Mouse (Mus musculus) testis, postnatal 14 days (tissue): ENCODE results near the gene Pdk1.
"Not testable (repeated sequence)": the region's sequence is repeated elsewhere in the genome, so short reads cannot be mapped to it uniquely, and the experiment has no call there.

Source experiments
- DNase-seq: peaks from one replicate; pipeline ENCODE4 v3.0.0; 2021; ENCODE audit warnings: low spot score

Pdk1 gene

DNA sequence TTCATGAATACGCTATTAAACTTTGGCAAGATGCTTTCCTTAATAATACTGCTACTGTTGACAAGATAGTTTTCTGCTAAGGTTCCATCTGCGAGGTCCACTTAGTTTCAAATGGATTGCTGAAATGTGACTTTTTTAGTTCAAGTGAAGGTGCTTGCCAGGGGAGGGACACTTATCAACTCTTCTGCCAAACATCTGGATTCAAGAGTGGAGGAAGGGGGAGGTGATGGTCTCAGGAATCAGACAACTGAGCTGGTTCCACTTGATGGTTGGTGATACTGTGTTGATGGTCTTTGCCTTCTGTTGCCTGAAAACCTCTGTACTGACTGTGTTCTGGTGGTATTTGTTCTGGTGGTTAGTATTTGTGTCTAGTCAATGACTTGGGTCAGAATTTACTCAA is 1.4 kb downstream of the Pdk1 start:
- no peak for DNase-seq

DNA sequence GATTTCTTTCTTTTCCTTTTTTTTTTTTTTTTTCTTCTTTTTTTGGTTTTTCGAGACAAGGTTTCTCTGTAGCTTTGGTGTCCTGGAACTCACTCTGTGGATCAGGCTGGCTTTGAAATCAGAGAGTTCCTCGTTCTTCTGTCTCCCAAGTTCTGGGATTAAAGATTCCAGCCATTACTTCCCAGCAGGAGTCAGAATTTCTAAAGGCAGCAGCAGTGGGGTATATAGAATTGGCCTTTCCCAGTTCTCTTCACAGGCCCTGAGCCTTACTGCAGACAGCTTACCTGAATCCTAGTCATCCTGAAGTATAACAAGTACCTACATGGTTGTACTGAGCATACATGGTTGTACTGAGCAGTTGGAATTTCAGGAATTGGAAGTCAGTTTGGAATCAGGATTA is 1.8 kb downstream of the Pdk1 start:
- DNase-seq: no peak

DNA sequence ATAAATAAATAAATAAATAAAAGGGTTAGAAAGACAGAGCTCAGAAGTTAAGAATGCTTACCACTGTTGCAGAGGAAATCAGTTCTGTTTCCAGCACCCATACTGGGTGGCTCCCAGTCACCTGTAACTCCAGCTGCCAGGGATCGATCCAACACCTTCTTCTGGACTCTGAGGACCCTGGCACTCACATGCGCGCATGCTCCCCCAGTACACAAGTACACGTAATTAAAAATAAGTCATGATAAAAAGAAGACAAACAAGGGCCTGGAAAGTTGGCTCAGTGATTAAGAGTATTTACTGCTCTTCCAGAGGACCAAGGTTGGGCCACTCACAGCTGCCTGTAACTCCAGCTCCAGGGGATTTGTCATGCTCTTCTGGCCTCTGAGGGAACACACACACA is 4.8 kb downstream of the Pdk1 start:
- no peak for DNase-seq

DNA sequence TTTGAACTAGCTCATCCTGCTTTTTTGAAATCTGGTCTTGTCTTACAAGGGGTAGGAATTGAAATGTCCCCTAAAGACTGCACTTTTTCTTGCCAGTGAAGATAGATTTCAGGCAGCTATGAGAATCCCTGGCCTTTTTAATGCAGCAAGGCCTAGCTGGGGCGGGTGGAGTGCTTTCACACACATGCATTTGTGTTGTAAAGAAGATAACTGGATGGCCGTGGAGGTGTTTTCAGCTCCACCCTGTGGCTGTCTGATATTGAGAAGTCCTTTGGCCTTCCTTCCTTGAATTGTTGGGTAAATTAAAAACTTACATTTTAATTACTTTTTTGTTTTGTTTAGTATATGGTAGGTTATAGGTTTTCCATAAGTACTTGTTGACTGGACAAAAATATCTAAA is 5.4 kb downstream of the Pdk1 start:
- DNase-seq: no peak

DNA sequence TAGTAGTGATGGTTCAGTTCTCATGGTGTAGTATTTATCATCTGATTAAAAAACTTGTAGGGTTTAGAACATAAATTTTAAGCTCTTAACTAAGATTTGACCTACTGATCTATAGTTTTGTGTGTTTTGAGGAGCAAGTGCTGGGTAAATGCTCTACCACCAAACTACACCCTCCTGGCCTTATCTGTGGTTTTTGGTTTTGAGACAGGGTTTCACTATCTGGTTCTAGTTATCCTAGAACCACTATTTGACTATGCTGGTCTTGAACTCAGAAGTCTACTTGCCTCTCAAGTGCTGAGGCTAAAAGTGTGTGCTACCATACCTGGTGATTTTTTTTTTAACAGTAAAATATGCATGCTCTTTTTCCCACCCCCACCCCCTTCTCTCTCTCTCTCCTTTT is 5.9 kb downstream of the Pdk1 start:
- DNase-seq: no peak

DNA sequence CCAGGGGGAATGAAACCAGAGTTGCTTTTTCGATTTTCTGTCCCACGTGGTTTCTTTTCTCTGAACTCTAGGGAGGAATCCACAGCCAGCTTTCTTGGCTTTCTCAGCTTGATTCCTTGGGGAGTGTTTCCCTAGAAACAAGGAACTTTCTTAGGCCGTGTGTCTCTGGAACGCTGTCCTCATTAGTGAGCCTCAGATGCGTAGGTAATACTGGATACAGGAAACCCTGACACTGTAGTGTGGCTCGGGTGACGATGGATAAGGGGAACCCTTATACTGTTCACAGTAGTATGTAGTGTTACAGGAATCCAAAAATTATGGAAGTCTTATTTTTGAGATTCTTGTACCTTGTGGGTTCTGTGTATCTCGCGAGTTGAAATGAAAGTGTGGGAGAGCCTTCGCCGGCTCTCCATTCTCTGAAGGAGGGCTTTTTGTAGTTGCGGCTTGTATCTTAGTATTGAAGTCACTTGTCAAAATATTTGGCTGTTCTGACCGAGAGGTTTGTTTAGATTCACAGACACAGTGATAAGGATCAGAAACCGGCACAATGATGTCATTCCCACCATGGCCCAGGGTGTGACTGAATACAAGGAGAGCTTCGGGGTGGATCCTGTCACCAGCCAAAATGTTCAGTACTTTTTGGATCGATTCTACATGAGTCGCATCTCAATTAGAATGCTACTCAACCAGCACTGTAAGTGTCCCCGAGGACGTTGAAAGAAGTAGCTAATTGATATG is 10.1 kb downstream of the Pdk1 start:
- DNase-seq: no peak

DNA sequence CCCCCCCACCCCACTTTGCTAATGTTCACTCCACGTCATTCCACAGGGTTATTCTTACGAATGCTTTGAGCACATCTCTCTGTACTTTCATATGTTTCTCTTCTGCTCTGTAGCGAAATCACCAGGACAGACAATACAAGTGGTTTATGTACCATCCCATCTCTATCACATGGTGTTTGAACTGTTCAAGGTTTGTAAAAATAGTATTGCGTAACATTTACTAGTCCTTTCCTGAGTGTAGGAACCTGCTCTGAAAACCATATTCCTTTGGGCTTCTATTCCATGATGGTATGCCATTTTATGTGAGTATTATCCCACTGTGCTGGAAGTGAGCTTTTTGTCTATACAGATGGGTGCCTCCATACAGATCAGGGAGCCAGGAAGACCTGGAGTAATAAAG is 14.2 kb downstream of the Pdk1 start:
- DNase-seq: no peak

DNA sequence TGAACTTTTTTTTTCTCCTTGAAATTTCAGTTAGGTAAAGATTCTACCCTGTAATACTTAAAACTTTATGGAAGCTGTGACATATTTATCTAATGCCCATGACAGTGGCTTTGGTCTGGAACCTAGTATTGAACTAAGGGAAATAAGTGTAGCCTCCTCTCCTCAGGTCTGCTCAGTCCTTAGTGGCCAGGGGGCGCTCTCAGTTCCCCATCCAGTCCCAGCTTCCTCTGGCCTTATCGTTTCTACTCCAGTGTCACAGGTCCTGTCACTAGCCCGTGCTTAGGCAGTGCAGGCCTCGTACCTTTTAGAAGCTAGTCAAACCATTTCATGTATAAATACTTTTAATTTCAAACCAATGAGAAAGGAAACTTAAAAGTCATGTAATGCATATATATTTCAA is 15.4 kb downstream of the Pdk1 start:
- DNase-seq: no peak

DNA sequence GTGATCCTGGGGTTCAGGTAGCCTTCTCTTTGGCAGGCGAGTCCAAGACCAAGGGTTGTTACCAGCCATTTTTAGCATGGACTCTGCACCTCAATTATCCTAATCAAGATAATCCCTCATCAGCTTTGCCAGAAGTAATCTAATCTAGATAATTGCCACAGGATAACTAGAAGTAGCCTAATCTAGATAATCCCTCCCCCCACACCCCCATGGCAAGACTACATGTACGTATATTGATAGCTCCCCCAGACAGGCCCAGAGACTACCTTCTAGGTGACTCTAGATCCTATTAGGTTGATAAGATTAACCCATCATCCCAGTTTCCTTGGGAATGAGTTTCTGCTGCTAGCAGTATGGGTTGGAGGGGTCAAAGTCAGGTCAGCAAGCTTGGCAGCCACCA is 18.5 kb downstream of the Pdk1 start:
- no peak for DNase-seq

DNA sequence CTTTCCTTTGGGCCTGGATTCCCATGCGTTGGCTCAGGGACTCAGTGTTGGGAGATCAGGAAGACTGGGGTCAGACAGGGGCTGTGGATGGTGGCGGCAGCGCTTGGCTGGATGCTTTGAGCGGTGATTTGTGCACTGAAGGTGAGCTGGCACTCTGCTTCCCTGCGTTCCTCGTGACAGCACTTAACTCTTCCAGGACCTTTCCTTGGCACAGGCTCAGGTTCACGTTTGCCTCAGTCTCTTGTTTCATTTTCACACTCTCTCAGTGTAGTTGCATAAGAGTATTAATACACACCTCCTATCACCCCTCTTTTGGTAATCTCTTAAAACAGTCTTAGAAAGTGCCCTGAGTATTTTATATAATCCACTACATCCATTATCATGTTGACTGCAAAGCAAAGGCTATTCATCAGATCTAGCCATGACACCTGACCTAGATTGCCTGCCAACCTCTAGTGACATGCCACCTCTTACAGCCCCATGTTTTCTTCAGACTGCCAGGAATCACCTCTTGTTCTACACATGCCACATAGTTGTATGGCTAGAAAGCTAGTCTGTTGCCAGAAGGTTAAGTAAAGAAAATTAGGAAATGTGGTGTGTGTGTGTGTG is 19.8 kb downstream of the Pdk1 start:
- no peak for DNase-seq

DNA sequence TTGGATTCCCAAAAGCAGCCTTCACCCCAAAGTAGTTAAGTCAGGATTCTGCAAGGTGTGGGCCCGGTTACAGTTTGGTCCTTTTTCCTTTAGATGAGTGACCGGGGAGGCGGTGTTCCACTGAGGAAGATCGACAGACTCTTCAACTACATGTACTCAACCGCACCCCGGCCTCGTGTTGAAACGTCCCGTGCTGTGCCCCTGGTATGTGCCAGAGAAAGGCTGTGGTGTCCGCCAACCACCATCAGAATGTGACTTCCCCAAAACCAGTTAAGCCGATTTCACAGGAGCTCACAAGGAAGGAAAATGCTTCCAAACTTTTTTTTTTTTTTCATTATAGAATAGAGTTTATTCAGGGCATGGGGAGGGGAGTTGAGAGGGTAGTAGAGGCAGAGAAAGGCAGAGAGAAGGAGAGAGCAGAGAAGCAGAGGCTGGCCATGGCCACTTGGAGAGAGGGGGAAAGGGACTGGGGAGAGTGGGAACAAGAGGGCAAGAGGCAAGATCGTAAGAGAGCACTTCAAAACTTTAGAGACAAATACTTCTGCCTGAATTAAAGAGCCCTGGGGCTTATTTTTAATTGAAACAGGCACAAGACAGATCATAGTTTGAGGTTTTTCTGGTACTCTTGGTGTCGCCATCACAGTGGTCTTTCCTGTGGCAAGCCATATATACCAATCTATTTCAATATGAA is 22.7 kb downstream of the Pdk1 start:
- DNase-seq: no peak

DNA sequence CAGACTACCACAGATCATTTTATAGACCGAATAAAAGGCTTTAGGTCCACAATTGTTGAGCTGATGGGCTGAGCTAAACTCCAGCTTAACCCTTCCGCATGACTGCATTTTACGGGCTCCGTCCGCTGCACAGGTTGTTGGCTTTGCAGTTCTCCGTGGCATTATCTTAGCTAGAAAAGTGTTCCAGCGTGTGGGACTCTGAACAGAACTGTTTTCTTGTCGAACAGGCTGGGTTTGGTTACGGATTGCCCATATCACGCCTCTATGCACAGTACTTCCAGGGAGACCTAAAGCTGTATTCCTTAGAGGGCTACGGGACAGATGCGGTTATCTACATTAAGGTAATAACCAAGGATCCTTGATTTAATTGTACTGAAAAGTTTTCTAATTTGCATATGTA is 24.4 kb downstream of the Pdk1 start:
- no peak for DNase-seq

DNA sequence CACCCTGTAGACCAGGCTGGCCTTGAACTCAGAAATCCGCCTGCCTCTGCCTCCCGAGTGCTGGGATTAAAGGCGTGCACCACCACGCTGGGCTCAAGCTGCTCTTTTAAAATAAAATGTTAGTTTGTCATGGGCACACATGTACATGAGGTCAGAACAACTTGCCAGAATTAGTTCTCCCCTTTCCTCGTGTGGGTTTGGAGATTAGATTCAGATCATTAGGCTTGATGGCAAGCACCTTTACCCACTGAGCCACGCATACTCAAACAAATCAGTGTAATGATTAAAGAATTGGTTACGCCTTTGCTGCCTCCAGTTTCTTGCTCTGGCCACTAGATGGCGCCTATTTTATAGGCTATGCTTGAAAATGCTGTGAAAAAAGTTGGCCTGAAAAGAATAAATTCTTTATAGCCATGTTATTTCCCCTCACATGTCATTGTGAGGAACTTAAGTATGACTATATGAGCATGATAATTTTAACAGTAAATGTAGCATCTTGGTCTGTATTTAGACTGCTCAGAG is 25.4 kb downstream of the Pdk1 start:
- DNase-seq: no peak

DNA sequence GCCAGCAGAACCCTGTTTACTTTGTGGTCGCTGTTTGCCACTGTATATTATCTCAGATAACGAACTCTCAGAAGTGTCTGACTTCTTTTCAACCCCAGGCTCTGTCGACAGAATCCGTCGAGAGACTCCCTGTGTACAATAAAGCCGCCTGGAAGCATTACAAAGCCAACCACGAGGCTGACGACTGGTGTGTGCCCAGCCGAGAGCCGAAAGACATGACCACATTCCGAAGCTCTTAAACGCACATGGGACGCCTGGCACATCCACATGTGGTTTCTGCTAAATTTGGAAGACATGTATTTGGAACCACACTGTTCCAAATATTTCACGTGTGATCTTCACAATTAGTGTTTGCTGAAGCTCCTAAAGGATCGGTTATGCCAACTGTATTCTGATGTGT is 26.9 kb downstream of the Pdk1 start:
- DNase-seq: no peak

DNA sequence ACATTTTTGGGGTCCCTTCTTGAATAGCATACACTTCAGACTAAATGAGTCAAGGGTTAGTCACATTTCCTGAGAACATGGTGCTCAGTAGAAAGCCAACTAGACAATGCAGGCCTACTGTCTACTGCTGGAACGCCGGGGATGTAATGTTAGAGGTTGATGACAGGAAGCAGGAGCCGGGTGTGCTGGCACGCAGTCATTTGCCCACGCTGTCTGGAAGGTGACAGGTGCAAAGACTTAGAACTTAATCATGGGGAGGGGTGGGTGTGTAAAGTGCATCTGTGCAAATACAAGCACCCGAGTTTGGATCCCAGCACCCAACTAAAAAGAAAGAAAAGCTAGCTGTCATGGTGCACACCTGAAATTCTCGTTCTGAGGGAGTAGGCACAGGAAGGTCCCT is 32.1 kb downstream of the Pdk1 start:
- no peak for DNase-seq

DNA sequence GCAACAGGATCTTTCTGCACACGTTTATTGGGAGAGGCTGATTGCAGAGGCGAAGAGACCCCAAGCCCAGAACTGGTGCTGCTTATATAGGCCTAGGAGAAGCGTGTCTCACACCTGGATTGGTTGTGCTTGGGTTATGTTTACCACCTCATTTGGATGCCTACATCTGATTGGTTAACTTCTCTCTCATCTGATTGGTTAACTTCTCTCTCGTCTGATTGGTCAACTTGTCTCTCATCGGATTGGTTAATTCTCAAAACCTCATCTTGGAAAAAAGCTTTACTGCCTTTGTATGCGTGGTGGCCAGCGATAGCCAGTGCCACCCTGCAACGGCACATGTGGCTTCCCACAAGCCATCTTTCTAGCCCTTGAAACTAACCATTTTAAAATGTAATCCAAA is 33.3 kb downstream of the Pdk1 start:
- not testable (repeated sequence) for DNase-seq

DNA sequence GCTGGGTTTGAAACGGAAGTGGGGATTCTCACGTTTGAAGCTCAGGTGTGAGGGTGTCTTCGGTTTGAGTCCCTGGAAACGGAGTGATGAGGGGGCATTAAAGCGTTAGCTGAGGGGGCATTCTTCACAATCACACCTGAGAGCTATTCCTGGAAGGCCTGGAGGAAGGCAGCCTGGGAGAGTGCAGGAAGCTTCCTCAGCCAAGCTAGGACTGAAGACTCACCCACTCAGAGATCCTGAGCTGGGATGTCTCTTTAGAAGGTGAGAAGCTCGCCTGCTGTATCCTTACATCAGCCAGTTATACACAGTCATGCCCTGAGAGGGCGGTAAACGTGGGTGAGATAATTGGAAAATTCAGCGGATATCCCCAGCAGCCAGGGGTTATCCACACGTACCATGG is 40.9 kb downstream of the Pdk1 start:
- DNase-seq: no peak

DNA sequence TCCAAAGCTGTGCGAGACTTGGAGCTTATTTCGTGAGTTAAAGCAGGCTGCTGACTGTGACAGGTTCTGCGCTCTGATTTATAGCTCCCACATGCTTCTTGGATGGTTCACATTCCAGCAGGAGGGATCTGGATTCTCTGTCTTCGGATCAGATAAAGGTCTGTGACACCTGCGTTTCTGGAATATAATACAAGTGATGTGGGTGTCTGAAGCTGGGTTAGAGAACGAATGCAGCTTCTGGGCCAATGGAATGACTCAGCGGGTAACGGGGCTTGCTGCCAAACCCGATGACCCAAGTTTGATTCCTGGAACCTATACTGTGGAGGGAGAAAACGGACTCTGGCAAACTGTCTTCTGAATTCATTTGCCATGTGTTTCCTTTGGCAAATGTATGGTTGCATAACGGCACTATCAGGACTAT is 46.2 kb downstream of the Pdk1 start:
- no peak for DNase-seq

DNA sequence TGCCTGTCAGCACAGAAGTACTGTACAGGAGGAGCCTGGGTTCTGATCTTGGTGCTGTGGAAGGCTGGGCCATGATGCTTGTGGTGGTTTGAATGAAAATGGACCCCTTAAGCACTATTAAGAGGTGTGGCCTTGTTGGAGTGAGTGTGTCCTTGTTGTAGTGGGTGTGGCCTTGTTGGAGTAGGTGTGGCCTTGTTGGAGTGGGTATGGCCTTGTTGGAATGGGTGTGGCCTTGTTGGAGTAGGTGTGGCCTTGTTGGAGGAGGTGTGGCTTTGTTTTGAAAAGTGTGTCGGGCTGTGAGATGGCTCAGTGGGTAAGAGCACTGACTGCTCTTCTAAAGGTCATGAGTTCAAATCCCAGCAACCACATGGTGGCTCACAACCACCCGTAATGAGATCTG is 51.9 kb downstream of the Pdk1 start:
- not testable (repeated sequence) for DNase-seq

DNA sequence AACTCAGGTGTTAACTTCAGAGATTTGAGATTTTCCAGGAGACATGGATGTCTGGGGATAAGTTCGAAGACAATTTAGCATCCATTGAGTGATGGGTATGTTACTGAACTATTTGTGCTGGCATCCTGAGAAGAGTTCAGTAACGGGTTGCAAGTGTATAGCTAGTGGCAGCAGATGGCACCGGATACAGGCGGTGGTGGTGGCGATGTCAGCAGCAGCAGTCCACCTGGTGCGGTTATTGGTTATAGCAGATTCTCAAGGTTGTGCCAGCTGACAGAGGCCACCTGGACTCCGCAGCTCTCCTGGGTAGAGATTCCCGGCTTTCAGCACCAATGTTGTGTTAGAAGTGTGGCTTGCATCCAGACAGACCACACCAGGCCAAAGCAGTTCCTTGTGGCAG is 61.0 kb downstream of the Pdk1 start:
- DNase-seq: no peak

DNA sequence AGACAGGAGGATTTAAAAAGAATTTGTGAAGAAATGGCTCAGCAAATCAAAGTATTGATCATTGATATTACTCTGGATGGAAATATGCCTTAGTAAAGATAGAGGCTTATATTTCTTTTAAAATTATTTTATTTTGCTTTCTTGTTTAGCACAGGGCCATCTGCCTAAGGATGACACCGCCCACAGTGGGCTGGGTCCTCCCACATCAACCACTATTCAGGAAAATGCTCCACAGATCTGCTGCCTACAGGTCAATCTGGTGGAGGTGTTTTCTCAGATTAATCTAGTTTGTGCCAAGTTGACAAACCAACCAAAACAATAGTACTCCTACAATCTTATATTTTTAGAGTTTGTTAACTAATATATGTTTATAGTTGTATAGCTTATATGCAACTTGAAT is 63.7 kb downstream of the Pdk1 start:
- no peak for DNase-seq

DNA sequence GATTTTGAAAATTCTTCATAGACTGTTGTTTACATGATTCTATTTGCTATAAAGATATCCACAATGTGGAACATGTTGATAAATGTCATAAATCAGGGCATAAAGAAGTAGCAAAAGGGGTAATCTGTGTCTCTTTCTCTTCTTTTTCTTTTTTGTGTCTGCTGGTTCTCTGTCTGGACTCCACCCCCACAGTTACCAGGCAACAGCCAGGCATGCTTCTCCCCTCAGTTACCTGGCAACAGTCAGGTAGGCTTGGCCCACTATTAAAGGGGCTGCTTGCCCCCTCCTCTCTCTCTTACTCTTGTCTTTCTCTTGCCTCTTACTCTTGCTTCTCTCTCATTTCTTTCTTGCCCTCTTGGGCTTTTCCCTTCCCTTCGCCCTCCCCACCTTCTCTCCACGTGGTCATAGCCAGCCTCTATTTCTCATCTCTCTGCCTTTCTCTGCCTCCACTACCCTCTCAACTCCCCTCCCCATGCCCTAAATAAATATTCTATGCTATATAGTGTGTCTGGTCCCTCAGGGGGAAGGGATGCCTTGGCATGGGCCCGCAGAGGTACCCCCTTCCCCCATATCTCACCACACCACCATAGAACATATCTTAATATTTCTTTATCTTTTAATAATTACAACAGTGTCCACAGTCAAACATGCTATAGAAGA is 64.8 kb downstream of the Pdk1 start:
- DNase-seq: no peak
